Mouse (Mus musculus) brain, embryonic 14.5 days (tissue): Measurements from ENCODE around the gene Pth2.

Experiments used
- CTCF ChIP-seq: fragments of 200-500 bp; IDR thresholded peaks from 2 replicates; pipeline ENCODE4 v1.5.1; 2012; ENCODE audit warnings: inconsistent platforms, mild to moderate bottlenecking, moderate library complexity, borderline replicate concordance; ENCODE audit not compliant: insufficient read depth, insufficient read length; ENCODE audit errors: extremely low read depth
- POLR2A ChIP-seq: fragments of 200-500 bp; IDR thresholded peaks from 2 replicates; pipeline ENCODE4 v1.6.1; 2012; ENCODE audit warnings: mild to moderate bottlenecking, inconsistent platforms, borderline replicate concordance; ENCODE audit not compliant: poor library complexity, insufficient read depth, insufficient read length, severe bottlenecking; ENCODE audit errors: extremely low read depth

- TF ChIP-seq POLR2A: no peak
- no peak for TF ChIP-seq CTCF
Measured at GRCm38 (mm10) chr7:45229046-45229445, 48.3 kb downstream of the Pth2 start.
